Mouse (Mus musculus): ENCODE results near the gene Mfap1a. TPM values are rescaled to one million over a fixed set of nuclear protein-coding genes. Genes with fewer than 3 reads are reported as not detected.
"Not testable (repeated sequence)": the region's sequence is repeated elsewhere in the genome, so short reads cannot be mapped to it uniquely, and the experiment has no call there.

The Mfap1a gene
- polyA plus RNA-seq, 1 experiment from 2014 or later: 19.4 TPM

GRCm38 (mm10) chr2:121514211-121514610 is 7.7 kb upstream of the Mfap1a start:
- Histone ChIP-seq H3K4me1 (ENCODE audit: control insufficient read depth, insufficient read depth, low read length) (no peaks in the 10 kb centered on the region), H3K9me3 (replicated peaks; ENCODE audit: control insufficient read depth, low read length) (no peaks in the 10 kb centered on the region), H3K4me3 (ENCODE audit: low read depth, low read length) (no peak overlapping the region), H3K27ac (ENCODE audit: low read depth, low read length) (no peak overlapping the region), H3K27me3 (replicated peaks; ENCODE audit: control insufficient read depth, insufficient read depth, low read length) (no peaks in the 10 kb centered on the region), H3K4me2 (ENCODE audit: low read length) (no peak overlapping the region), H3K9ac (ENCODE audit: low read length) (no peak overlapping the region), H3K36me3 (ENCODE audit: control insufficient read depth, insufficient read depth, low read length) (peaks cover 50% of the 10 kb centered on the region)
- 98% methylated on average over 4 of the region's 4 CpGs for WGBS
- DNase-seq (ENCODE audit: low spot score): no peak
- ATAC-seq: no peak

GRCm38 (mm10) chr2:121512991-121513765 is 6.7 kb upstream of the Mfap1a start:
- not testable (repeated sequence) for H3K4me3 ChIP-seq (ENCODE audit: low read depth, low read length); H3K4me1 ChIP-seq (ENCODE audit: control insufficient read depth, insufficient read depth, low read length); H3K4me2 ChIP-seq (ENCODE audit: low read length); H3K27ac ChIP-seq (ENCODE audit: low read depth, low read length); H3K9ac ChIP-seq (ENCODE audit: low read length); ATAC-seq; H3K9me3 ChIP-seq (replicated peaks; ENCODE audit: control insufficient read depth, low read length); H3K27me3 ChIP-seq (replicated peaks; ENCODE audit: control insufficient read depth, insufficient read depth, low read length); DNase-seq (ENCODE audit: low spot score)
- peaks cover 45% of the 10 kb centered on the region for H3K36me3 ChIP-seq (ENCODE audit: control insufficient read depth, insufficient read depth, low read length)
- 94% methylated on average over 4 of the region's 5 CpGs for WGBS

- H3K4me2 ChIP-seq (ENCODE audit: low read length): no peak overlapping the region
- WGBS: 93% methylated on average over 8 of the region's 8 CpGs
- ATAC-seq: no peak
- no peaks in the 10 kb centered on the region for H3K9me3 ChIP-seq (replicated peaks; ENCODE audit: control insufficient read depth, low read length)
- H3K36me3 ChIP-seq (ENCODE audit: control insufficient read depth, insufficient read depth, low read length): peaks cover 32% of the 10 kb centered on the region; the same call in 1 of the 2 replicates
- H3K27ac ChIP-seq (ENCODE audit: low read depth, low read length): no peak overlapping the region
- H3K27me3 ChIP-seq (replicated peaks; ENCODE audit: control insufficient read depth, insufficient read depth, low read length): no peaks in the 10 kb centered on the region
- no peak overlapping the region for H3K9ac ChIP-seq (ENCODE audit: low read length)
- DNase-seq (ENCODE audit: low spot score): no peak
- H3K4me3 ChIP-seq (ENCODE audit: low read depth, low read length): no peak overlapping the region
- H3K4me1 ChIP-seq (ENCODE audit: control insufficient read depth, insufficient read depth, low read length): 0 out of 2 replicates have a peak, but pooled peaks cover 8% of the 10 kb centered on the region
Observed at GRCm38 (mm10) chr2:121511401-121511800, 4.9 kb upstream of the Mfap1a start.

GRCm38 (mm10) chr2:121509584-121509983 is 3.1 kb upstream of the Mfap1a start:
- WGBS: 21% methylated on average over 16 of the region's 16 CpGs
- DNase-seq (ENCODE audit: low spot score) (peak; percentile 39), ATAC-seq (peak; percentile 63)
- Histone ChIP-seq H3K4me1 (ENCODE audit: control insufficient read depth, insufficient read depth, low read length) (0 out of 2 replicates have a peak, but pooled peaks cover 8% of the 10 kb centered on the region), H3K4me3 (ENCODE audit: low read depth, low read length) (peak overlapping the region; percentile 27), H3K4me2 (ENCODE audit: low read length) (peak overlapping the region; percentile 44), H3K36me3 (ENCODE audit: control insufficient read depth, insufficient read depth, low read length) (peaks cover 27% of the 10 kb centered on the region; the same call in 1 of the 2 replicates), H3K9ac (ENCODE audit: low read length) (peak overlapping the region; percentile 45), H3K27me3 (replicated peaks; ENCODE audit: control insufficient read depth, insufficient read depth, low read length) (no peaks in the 10 kb centered on the region), H3K27ac (ENCODE audit: low read depth, low read length) (no peak overlapping the region), H3K9me3 (replicated peaks; ENCODE audit: control insufficient read depth, low read length) (no peaks in the 10 kb centered on the region)

- Histone ChIP-seq H3K4me3 (ENCODE audit: low read depth, low read length) (peak overlapping the region; percentile 47), H3K27me3 (replicated peaks; ENCODE audit: control insufficient read depth, insufficient read depth, low read length) (no peaks in the 10 kb centered on the region), H3K27ac (ENCODE audit: low read depth, low read length) (no peak overlapping the region), H3K36me3 (ENCODE audit: control insufficient read depth, insufficient read depth, low read length) (peaks cover 18% of the 10 kb centered on the region; the same call in 1 of the 2 replicates), H3K9me3 (replicated peaks; ENCODE audit: control insufficient read depth, low read length) (no peaks in the 10 kb centered on the region), H3K4me1 (ENCODE audit: control insufficient read depth, insufficient read depth, low read length) (0 out of 2 replicates have a peak, but pooled peaks cover 8% of the 10 kb centered on the region), H3K9ac (ENCODE audit: low read length) (peak overlapping the region; percentile 70), H3K4me2 (ENCODE audit: low read length) (peak overlapping the region; percentile 63)
- ATAC-seq: no peak
- WGBS: 80% methylated on average over 2 of the region's 2 CpGs
- DNase-seq (ENCODE audit: low spot score): no peak
Observed at GRCm38 (mm10) chr2:121507951-121508330, 1.5 kb upstream of the Mfap1a start.

GRCm38 (mm10) chr2:121507173-121507950 is 897 bp upstream of the Mfap1a start:
- 15% methylated on average over 12 of the region's 12 CpGs for WGBS

GRCm38 (mm10) chr2:121501550-121501949 is 4.9 kb downstream of the Mfap1a start:
- not testable (repeated sequence) for H3K4me3 ChIP-seq (ENCODE audit: low read depth, low read length); H3K4me2 ChIP-seq (ENCODE audit: low read length); ATAC-seq; H3K36me3 ChIP-seq (ENCODE audit: control insufficient read depth, insufficient read depth, low read length); H3K27me3 ChIP-seq (replicated peaks; ENCODE audit: control insufficient read depth, insufficient read depth, low read length); H3K9me3 ChIP-seq (replicated peaks; ENCODE audit: control insufficient read depth, low read length); DNase-seq (ENCODE audit: low spot score); H3K4me1 ChIP-seq (ENCODE audit: control insufficient read depth, insufficient read depth, low read length); H3K27ac ChIP-seq (ENCODE audit: low read depth, low read length); H3K9ac ChIP-seq (ENCODE audit: low read length)
- 78% methylated on average over 1 of the region's 6 CpGs for WGBS

More at GRCm38 (mm10) chr2:121507173-121507950, 897 bp upstream of the Mfap1a start:
- H3K4me1 ChIP-seq (ENCODE audit: control insufficient read depth, insufficient read depth, low read length): 0 out of 2 replicates have a peak, but pooled peaks cover 8% of the 10 kb centered on the region
- peaks cover 13% of the 10 kb centered on the region; the same call in 1 of the 2 replicates for H3K36me3 ChIP-seq (ENCODE audit: control insufficient read depth, insufficient read depth, low read length)
- peak overlapping the region; percentile 63 for H3K4me2 ChIP-seq (ENCODE audit: low read length)
- peak overlapping the region; percentile 47 for H3K4me3 ChIP-seq (ENCODE audit: low read depth, low read length)
- ATAC-seq (no peak), DNase-seq (ENCODE audit: low spot score) (no peak)
- peak overlapping the region; percentile 70 for H3K9ac ChIP-seq (ENCODE audit: low read length)
- H3K27ac ChIP-seq (ENCODE audit: low read depth, low read length): no peak overlapping the region
- H3K9me3 ChIP-seq (replicated peaks; ENCODE audit: control insufficient read depth, low read length): no peaks in the 10 kb centered on the region
- no peaks in the 10 kb centered on the region for H3K27me3 ChIP-seq (replicated peaks; ENCODE audit: control insufficient read depth, insufficient read depth, low read length)

GRCm38 (mm10) chr2:121484403-121484802 is 22.1 kb downstream of the Mfap1a start:
- H3K27ac ChIP-seq (ENCODE audit: low read depth, low read length); H3K4me2 ChIP-seq (ENCODE audit: low read length); H3K27me3 ChIP-seq (replicated peaks; ENCODE audit: control insufficient read depth, insufficient read depth, low read length); H3K36me3 ChIP-seq (ENCODE audit: control insufficient read depth, insufficient read depth, low read length); DNase-seq (ENCODE audit: low spot score); H3K4me1 ChIP-seq (ENCODE audit: control insufficient read depth, insufficient read depth, low read length); H3K9ac ChIP-seq (ENCODE audit: low read length); H3K9me3 ChIP-seq (replicated peaks; ENCODE audit: control insufficient read depth, low read length); ATAC-seq; H3K4me3 ChIP-seq (ENCODE audit: low read depth, low read length): not testable (repeated sequence)
- WGBS: 90% methylated on average over 1 of the region's 2 CpGs
